Mouse (Mus musculus): ENCODE measurements around the gene Slc7a14. TPM values are rescaled to one million over a fixed set of nuclear protein-coding genes. Genes with fewer than 3 reads are reported as not detected.

Gene Slc7a14
- polyA plus RNA-seq, 1 experiment from 2014 or later, result 0.54 TPM

DNA sequence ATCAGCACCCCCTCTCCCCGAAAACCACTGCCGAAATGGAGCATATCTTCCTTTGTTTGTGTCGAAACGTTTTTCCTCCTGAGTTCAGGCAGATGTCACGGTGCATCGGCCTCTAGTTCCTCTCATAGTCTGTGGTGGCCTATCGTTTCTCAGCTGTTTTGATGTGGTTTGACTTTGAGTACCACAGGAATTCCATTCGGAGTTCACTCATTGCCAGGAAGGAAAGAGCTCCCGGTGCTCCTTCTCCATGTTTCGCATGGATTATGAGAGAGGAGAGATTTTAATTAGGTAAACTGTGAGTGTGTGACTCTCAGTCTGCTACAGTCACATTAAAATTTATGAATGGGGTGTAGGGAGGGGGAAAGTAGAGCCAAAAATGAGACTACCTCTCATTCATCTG is 150.1 kb downstream of the Slc7a14 start:
- H3K9ac ChIP-seq, result no peak overlapping the region
- H3K4me2 ChIP-seq, result no peak overlapping the region
- no peaks in the 10 kb centered on the region for H3K9me3 ChIP-seq (replicated peaks)
- no peaks in the 10 kb centered on the region for H3K36me3 ChIP-seq
- no peak for ATAC-seq (ENCODE audit: insufficient number of reproducible peaks, low FRiP score)
- H3K4me1 ChIP-seq (replicated peaks), result no peaks in the 10 kb centered on the region
- WGBS, result 77% methylated on average over 10 of the region's 10 CpGs
- H3K27ac ChIP-seq (ENCODE audit: poor library complexity, severe bottlenecking), result no peak overlapping the region
- no peak overlapping the region for H3K4me3 ChIP-seq
- H3K27me3 ChIP-seq (replicated peaks), result no peaks in the 10 kb centered on the region

DNA sequence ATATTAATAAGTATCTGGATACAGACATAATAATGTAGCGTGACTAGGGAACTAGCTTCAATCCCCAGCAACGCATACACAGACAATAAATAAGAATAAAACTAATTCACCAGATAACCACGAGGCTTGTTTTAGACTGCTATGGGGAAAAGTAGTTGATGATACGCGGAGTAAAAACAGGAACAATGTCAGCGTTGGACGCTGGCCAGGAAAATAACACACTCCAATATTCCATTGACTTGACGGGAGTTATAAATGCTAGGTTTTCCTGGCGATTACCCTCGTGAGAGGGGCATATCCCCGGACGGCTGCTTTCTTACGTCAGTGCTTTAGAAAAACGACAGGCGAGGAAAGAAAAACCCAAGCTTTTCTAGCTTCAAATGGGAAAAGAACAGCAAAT is 152.4 kb downstream of the Slc7a14 start:
- Histone ChIP-seq H3K27me3 (replicated peaks) (0 out of 2 replicates have a peak, but pooled peaks cover 7% of the 10 kb centered on the region), H3K9ac (no peak overlapping the region), H3K27ac (ENCODE audit: poor library complexity, severe bottlenecking) (no peak overlapping the region), H3K4me2 (no peak overlapping the region), H3K4me1 (replicated peaks) (no peaks in the 10 kb centered on the region), H3K36me3 (no peaks in the 10 kb centered on the region), H3K4me3 (no peak overlapping the region), H3K9me3 (replicated peaks) (no peaks in the 10 kb centered on the region)
- no peak for ATAC-seq (ENCODE audit: insufficient number of reproducible peaks, low FRiP score)
- 76% methylated on average over 15 of the region's 15 CpGs for WGBS

DNA sequence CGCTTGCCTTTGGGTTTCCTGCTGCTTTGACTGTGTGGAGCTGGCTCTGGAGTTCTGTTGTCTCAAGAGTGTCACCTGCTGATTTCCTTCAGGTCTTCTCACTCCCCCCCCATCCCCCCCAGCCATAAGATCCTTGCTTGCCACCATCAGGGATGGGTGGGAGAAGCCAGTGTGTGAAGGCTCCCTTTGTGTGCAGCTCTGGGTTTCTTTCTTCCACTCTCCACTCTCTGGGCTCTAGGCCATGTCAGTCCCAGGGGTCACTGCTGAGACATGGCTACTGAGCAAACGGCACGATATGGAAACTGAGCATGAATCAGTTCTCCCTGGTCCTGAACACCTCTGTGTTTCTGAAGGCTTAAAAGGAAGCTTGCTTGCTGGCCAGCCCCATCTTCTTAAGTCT is 154.1 kb downstream of the Slc7a14 start:
- Histone ChIP-seq H3K36me3 (no peaks in the 10 kb centered on the region), H3K9me3 (replicated peaks) (no peaks in the 10 kb centered on the region), H3K4me2 (no peak overlapping the region), H3K4me1 (replicated peaks) (no peaks in the 10 kb centered on the region), H3K27me3 (replicated peaks) (peaks cover 12% of the 10 kb centered on the region; the same call in 1 of the 2 replicates), H3K27ac (ENCODE audit: poor library complexity, severe bottlenecking) (no peak overlapping the region), H3K4me3 (no peak overlapping the region), H3K9ac (no peak overlapping the region)
- WGBS, result 53% methylated on average over 3 of the region's 3 CpGs
- ATAC-seq (ENCODE audit: insufficient number of reproducible peaks, low FRiP score), result no peak

Other genes starting within 250 kb of the Slc7a14 start
- gene Skil, start 215.3 kb downstream of the Slc7a14 start, polyA plus RNA-seq (2016; fragmentation: Nextera tagmentation; extraction: Ambion mirVana), result 30.2 and 30.3 TPM in 2 replicates
- 4.6 and 4.7 TPM in 2 replicates for gene Cldn11, start 160.5 kb downstream of the Slc7a14 start, polyA plus RNA-seq (2016; fragmentation: Nextera tagmentation; extraction: Ambion mirVana)